Mouse (Mus musculus): ENCODE data around the gene Rbm19. TPM values are rescaled to one million over a fixed set of nuclear protein-coding genes. Genes with fewer than 3 reads are reported as not detected.

Gene Rbm19
- total and polyA plus RNA-seq, 3 experiments = 66.3 to 74.3 TPM; not detected in 1

DNA sequence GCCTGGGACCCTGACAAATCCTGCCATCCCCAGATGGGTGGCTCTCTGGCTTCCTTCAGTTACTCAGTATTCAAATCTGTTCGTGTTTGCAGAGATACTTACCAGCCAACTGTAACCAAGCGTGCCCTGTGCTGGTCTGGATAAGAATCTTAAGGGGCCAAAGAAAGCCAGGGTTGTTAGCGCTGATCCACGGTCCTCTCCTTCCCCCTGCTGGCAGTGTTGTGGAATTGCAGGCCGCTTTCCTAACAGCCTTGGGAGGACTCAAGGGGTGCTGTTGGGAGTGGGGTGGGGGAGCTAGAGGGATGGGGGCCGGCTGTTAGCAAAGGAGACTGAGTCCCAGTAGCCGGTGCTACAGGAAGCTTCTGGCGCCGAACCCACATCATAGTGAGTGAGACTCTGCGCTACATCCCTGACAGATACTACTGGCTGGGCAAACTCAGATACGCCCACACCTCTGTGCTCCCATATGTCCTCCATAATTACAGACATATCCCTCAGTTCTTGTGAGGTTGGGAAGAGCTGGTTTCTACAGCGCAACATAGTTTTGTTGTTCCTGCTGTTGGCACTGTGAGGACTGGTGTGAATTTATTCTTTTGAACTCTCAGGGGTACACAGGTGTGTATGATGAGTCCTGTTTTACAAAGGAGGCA, 9.7 kb upstream of the Rbm19 start (continued):
- no peak for TF ChIP-seq USF2 (IDR thresholded peaks at IDR 0.05; ENCODE audit: borderline replicate concordance in 1 of 2, insufficient read depth in 1 of 2, low read depth in 1 of 2, low read length in 2 of 2)
- TF ChIP-seq HCFC1 (IDR thresholded peaks at IDR 0.05; ENCODE audit: low read depth, low read length) = no peak
- 0 out of 2 replicates have a peak, but pooled peaks have one; percentile 15 for TF ChIP-seq MAX (IDR thresholded peaks at IDR 0.05; ENCODE audit: low read length)
- TF ChIP-seq ETS1 (IDR thresholded peaks at IDR 0.05; ENCODE audit: low read depth, low read length) = no peak
- no peak for TF ChIP-seq MYC (IDR thresholded peaks at IDR 0.05; ENCODE audit: low read depth, low read length)
- TF ChIP-seq NELFE (IDR thresholded peaks at IDR 0.05; ENCODE audit: low read depth, low read length) = no peak
- 0 out of 2 replicates have a peak, but pooled peaks have one; percentile 11 for TF ChIP-seq RCOR1 (IDR thresholded peaks at IDR 0.05; ENCODE audit: low read depth, low read length)
- no peak for TF ChIP-seq TBP (IDR thresholded peaks at IDR 0.05; ENCODE audit: low read depth, low read length)
- TF ChIP-seq SMC3 (IDR thresholded peaks at IDR 0.05; ENCODE audit: low read depth, low read length) = peak; percentile 76
- no peak for TF ChIP-seq MXI1 (IDR thresholded peaks at IDR 0.05; ENCODE audit: low read depth, low read length)
- TF ChIP-seq BHLHE40 (IDR thresholded peaks at IDR 0.05; ENCODE audit: borderline replicate concordance, low read depth, low read length) = 0 out of 2 replicates have a peak, but pooled peaks have one; percentile 33

DNA sequence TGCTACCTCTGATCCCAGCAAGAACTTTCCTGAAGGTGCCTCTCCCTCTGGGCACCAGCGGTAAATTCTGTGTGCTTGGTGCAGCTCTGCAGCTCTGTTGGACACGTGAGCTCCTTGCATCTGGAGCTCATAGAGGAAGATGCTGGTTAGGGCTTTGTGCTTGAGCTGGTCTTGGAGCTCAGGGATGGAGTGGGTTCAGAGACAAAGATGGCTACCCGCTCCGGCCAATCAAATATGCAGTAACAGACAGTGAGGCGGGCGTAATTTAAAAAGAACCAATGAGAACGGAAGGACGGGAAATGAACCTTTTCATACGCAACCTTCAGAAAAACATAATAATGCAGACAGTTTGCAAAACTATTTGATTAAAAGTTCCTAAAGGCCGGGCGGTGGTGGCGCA, 1.9 kb upstream of the Rbm19 start:
- Histone ChIP-seq H3K4me3 (ENCODE audit: control insufficient read depth in 1 of 2, insufficient read depth in 1 of 2, low read depth in 2 of 2, low read length in 2 of 2) (no peak overlapping the region), H3K27ac (ENCODE audit: control insufficient read depth, low read depth, low read length) (no peak overlapping the region), H3K4me1 (ENCODE audit: control insufficient read depth in 1 of 2, insufficient read depth in 2 of 2, low read length in 2 of 2) (peaks cover 0 to 4% of the 10 kb centered on the region in 2 experiments; a peak in 2 of 4 replicates), H3K9me3 (replicated peaks; ENCODE audit: insufficient read depth, low read length) (no peaks in the 10 kb centered on the region), H3K9ac (ENCODE audit: control insufficient read depth, low read depth, low read length, poor library complexity, severe bottlenecking) (no peak overlapping the region), H3K27me3 (ENCODE audit: control insufficient read depth in 1 of 2, insufficient read depth in 2 of 2, low read length in 2 of 2) (peaks cover 0 to 2% of the 10 kb centered on the region in 2 experiments; a peak in 1 of 4 replicates), H3K36me3 (ENCODE audit: control insufficient read depth in 1 of 2, insufficient read depth in 2 of 2, low read length in 2 of 2) (peaks cover 0 to 5% of the 10 kb centered on the region in 2 experiments; a peak in 2 of 4 replicates), H3K79me2 (ENCODE audit: control insufficient read depth, insufficient read depth, low read length, poor library complexity) (peaks cover 14% of the 10 kb centered on the region)
- DNase-seq (ENCODE audit: low read depth, low spot score) = no peak
- TF ChIP-seq POLR2AphosphoS5 (IDR thresholded peaks at IDR 0.05; ENCODE audit: borderline replicate concordance, low read depth, low read length) = no peak
- TF ChIP-seq TCF12 (IDR thresholded peaks at IDR 0.05; ENCODE audit: low read depth, low read length) = no peak
- no peak for TF ChIP-seq E2F4 (IDR thresholded peaks at IDR 0.05; ENCODE audit: borderline replicate concordance, low read depth, low read length)
- no peak for TF ChIP-seq TAL1 (IDR thresholded peaks at IDR 0.05; ENCODE audit: low read length)
- TF ChIP-seq CTCF (IDR thresholded peaks at IDR 0.05 in 2 of 3, conservative IDR thresholded peaks at IDR 0.05 in 1 of 3; ENCODE audit: control insufficient read depth in 1 of 3, insufficient read depth in 1 of 3, low read depth in 2 of 3, low read length in 3 of 3, poor library complexity in 1 of 3, severe bottlenecking in 1 of 3) = no peak
- no peak for TF ChIP-seq EP300 (IDR thresholded peaks at IDR 0.05; ENCODE audit: low read depth in 1 of 2, low read length in 2 of 2)
- TF ChIP-seq ZKSCAN1 (IDR thresholded peaks at IDR 0.05; ENCODE audit: low read depth, low read length) = no peak
- TF ChIP-seq NELFE (IDR thresholded peaks at IDR 0.05; ENCODE audit: low read depth, low read length) = no peak
- no peak for TF ChIP-seq NRF1 (IDR thresholded peaks at IDR 0.05; ENCODE audit: insufficient read depth, low read depth, low read length, poor library complexity, severe bottlenecking)
- TF ChIP-seq SMC3 (IDR thresholded peaks at IDR 0.05; ENCODE audit: low read depth, low read length) = no peak
- no peak for TF ChIP-seq JUND (IDR thresholded peaks at IDR 0.05; ENCODE audit: low read depth, low read length)
- no peak for TF ChIP-seq MAX (IDR thresholded peaks at IDR 0.05; ENCODE audit: low read length)
